Mouse (Mus musculus): ENCODE results near the gene Il12rb1.
A peak's percentile ranks its signal among the peaks of the same experiment; 100 is the strongest.

Gene Il12rb1

DNA sequence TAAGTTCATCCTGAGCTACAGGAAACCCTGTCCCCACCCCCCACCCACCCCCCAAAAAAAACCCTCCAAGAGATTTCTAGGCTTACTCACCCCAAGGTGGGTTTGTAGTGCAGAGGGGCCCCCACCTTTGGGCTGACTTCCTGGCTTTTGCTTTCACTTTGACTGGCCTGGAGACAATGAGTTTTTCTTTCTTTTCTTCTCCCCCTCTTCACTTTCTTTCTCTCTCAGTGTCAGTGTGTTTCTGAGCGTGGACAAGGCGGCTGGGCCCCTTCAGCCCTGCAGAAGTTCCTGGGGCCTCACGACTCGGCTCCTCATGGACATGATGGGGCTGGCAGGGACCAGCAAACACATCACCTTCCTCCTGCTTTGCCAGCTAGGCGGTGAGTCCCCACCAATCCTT lies at the start of gene Il12rb1:
TSS of gene Il12rb1 (plus strand) at position 211 of the 400 bp plus-strand sequence.
- no peak for DNase-seq (ENCODE audit: low spot score in 2 of 2)

DNA sequence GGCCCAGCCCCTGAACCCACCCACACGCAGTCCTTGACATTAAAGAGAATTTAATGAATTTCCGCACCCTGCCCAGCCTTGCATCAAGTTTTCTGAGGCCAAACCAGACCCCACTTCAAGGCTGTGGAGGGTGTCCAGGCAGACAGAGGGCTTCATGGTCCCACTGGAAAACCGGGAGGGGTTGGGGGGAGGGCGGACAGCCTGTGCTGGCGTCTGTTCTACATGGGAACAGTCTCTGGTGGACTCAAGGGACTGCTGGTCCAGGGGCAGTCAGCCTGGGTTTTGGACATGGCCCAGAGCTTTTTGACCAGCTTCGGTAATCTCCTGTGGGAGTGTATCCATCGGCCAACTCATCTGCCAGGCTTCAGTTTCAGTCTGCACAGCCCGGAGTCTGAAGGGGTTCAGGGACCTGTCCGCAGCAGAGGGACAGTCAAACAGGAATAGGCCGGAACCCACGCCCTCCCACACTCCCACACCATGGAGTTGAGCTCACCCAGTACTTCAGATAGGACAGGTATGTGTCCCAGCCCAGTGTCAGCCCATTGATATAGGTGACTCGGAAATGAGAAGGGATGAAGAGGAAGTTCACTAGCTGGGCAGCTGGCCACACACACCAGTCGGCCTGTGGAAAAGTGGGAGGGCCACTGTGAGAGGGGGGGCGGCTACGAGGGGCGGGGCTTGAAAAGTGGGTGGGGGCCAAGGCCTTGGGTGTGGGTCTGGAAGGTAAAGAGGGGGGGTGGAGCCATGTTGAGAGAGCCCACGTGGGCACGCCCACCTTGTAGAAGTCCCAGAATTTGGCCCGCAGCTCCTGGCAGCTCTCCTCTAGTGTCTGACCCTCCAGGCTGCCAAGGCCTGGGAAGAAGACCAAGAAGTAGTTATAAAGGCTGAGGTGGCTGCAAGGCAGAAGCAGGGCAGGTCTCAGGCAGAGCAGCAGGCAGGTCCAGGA lies 49.4 kb upstream of the Il12rb1 start:
- no peak for DNase-seq (ENCODE audit: low spot score in 2 of 2)

DNA sequence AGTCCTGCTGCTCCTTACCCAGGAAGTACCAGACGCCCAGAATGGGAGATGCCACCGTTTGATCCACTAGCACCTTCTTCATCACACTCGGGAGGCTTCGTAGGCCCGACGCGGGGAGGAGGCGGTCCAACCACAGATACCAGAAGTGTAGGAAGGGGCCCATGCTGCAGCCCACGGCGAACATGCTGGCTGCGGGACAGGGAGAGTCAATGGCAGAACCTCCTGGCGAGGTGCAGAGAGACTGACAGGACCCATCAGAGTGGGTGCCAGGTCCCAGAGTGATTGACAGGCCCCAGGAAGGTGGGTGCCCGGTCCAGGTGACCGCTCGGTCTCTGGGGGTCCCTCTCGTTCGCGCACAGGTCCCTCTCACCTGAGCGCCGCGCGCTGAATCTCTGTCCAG lies 47.9 kb upstream of the Il12rb1 start:
- DNase-seq (ENCODE audit: low spot score in 2 of 2): no peak

DNA sequence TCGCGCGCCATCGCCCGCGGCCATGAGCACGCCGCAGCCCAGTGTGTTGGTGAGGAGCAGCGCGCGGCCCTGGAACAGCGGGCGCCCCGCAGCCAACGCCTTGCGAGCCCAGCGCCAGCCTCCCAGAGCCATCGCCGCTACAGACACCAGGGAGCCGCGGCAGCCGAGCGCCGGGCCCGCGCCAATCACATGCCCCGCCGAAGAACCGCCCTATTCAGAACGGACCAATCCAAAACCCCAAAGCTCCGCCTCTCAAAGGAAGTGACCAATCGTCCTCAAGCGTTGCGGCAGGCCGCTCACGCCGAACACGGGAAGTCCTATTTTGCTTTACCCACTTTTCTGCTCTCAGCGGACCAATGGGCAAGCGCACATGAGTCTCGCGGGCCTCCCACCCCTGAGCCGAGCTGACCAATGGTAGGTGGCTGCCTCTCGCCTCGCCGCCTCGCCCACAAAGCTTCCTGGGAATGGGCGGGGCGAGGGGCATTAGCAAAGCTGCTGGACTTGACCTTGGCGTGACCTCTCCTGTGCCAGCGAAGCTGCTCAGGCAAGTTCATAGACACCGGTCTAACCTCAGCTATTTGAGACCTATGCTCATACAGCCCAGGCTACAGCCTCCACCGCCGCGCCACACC lies 47.4 kb upstream of the Il12rb1 start, which contains the start of gene Mpv17l2:
TSS of gene Mpv17l2 (minus strand) at position 172 of the 632 bp plus-strand sequence.
- DNase-seq (ENCODE audit: low spot score in 2 of 2): peak; percentile 97

DNA sequence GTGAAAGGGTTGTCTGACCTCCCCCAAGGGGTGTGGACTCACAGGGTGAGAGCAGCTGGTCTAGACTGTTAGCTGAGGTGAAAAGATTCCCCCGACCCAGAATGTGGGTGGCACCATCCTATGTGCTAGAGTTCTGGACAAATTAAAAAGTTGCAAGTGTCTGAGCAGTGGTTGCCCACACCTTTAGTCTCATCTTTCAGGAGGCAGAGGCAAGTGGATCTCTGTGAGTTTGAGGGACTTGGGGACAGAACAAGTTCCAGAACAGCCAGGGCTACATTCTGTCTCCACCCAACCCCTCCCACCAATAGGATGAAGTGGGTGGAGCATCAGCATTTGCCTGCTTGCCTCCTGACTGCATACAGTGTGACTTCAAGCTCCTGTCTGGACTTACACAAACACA lies 46.1 kb upstream of the Il12rb1 start:
- DNase-seq (ENCODE audit: low spot score in 2 of 2): no peak

DNA sequence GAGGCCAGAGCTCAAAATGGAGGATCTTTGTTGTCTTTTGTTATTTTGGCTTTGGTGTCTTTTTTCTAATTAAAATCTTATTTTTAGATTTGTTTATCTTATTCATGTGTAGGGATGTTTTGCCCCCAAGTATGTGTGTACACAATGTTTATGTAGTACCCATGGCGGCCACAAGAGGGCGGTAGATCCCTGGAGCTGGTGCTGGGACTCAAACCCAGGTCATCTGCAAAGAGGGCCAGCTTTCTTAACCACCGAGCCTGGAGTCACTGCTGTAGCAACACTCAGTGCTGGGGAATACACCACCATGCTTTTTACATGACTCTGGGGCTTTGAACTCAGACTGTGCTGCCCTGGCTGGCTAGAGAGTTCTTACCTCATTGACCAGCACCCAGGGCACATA lies 44.9 kb upstream of the Il12rb1 start:
- DNase-seq (ENCODE audit: low spot score in 2 of 2): peak in 1 of 2 experiments; percentile 67

DNA sequence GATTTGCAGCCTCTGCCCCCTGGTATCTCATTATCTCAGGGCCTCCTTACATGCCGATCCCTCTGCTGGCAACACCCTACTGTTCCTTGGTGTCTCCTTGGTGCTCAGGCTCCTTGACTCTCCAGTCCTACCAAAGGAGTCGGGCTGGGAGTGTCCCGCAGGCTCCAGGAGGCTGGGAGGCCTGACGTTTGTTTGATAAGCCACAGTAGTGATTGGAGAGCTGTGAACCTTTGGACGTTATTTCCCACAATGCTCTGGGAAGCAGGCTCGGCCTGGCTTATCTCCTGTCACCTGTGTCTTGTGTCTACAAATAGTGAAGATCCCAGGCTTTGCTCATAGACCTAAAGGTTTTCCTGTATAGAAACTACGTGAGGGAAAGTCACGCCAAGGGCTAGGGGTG lies 44.2 kb upstream of the Il12rb1 start:
- DNase-seq (ENCODE audit: low spot score in 2 of 2): no peak

DNA sequence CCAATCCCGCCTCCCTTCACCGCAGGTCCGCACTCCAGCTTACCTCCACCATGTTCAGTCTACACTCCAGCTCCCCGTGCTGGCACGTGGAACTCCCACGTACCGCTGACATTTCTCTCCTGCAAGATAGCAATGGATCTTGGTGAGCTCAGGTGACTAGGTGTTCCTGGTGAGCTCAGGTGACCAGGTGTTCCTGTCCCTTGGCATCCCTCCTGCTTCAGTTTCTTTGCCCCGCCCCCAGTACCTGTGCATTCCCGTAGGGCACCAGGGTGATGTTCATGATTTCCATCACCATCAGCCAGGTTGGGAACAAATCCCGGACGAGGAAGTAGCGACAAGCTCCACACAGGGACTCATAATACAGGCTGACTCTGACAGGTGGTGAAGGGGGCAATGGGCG lies 43.6 kb upstream of the Il12rb1 start:
- no peak for DNase-seq (ENCODE audit: low spot score in 2 of 2)

DNA sequence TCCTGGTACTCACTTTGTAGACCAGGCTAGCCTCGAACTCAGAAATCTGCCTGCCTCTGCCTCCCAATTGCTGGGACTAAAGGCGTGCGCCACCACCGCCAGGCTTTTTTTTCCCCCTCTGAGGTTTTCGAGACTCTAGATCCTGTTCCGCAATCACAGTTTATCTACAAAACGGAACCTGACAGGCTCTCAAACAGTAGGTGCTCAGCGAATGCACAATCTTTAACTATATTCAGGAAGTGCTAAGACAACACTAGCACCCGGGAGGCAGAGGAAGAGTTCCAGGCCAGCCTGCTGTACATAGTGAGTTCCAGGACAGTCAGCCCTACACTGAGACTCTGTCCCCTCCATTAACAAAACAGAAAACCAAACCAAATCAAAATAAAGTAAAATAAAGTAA lies 42.9 kb upstream of the Il12rb1 start:
- DNase-seq (ENCODE audit: low spot score in 2 of 2): no peak

DNA sequence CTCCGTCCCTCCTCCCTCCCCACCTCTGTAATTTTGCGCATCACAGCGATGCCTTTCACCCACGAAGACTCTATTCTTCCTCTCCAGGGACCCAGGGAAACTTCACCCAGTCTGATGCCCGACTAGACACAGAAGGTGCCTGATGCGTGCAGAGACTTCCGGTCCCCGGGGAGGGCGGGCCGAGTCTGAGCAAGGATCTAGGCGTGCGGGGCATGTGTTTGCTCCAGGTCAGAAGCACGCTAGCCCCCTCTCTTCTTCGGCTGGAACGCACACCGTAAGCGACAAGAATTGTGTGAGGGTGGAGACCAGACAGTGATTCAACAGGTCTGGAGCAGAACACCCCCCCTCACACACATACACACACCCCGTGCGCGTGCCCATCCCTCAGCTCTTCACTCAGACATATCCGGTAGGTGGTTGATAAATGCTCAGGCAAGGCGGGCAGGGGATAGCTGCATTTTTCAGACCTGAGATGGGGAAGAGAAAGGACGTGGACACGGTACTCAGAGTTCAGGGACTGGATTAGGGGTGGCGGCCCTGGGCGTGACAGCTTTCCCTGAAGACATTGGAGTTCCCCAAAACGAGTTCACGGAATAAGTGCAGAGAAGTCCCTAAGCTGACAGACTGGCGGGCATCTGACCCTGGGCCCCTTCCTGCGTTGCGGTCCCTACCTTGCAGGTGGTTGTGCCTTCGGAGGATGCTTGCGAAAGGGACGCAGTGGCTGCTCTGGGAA lies 42.2 kb upstream of the Il12rb1 start:
- DNase-seq (ENCODE audit: low spot score in 2 of 2): no peak

DNA sequence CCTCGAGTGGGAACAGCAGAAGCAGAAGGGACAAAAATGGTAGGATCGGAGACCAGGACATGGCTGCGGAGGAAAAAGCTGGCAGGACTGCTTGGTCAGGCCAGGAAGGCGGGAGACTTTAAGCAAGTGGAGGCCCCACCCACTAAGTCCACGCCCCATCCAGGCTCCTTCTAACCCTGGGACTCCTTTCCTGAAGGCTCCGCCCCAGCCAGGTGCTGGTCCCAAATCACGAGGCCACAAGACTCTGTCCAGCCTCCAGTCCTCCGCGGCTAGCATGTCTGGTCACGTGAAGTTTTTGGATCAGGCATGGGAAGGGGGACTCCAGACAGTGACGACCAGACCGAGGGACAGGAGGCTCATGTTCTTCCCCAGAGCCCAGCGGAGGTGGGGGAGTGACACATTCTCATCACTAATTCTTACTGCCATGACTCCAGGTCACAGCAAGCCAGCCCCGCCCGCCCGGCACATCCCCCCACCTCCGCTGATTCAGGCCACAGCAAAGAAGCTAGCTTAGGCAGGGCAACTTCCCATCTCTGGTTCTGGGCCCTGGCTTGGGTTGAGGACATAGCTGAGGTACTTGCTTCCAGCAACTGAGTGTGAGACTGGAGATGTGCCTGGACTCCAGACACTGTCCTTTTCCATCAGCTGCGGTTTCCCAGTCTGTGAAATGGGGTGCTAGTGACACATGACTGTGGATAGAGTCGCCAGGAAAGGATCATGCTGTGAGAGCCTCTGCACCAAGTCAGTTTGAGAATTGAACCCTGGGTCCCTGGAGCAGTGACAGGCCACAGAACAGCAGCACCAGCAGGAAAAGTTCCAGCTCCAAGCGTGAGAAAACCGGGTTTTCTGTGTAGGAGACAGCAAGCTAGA lies 41.4 kb upstream of the Il12rb1 start:
- DNase-seq (ENCODE audit: low spot score in 2 of 2): no peak

DNA sequence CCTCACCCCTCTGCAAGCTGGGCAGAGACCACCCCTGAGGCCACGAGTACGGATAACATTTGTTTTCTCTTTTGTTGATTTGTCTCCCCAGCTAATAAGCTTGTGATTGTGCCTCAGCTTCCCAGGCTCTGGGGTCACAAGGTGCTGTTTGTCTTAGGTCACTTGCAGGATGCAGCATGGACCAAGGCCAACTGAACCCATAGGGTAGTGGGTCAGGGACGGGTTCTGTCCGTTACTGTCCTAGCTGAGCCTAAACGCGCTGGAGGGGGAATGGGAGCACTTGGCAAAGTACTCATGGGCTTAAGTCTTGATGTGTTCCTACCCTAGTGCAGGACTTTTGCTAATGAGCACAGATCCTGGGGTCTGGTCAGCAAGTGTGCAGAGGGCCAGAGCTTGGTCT lies 40.7 kb upstream of the Il12rb1 start:
- DNase-seq (ENCODE audit: low spot score in 2 of 2): no peak

DNA sequence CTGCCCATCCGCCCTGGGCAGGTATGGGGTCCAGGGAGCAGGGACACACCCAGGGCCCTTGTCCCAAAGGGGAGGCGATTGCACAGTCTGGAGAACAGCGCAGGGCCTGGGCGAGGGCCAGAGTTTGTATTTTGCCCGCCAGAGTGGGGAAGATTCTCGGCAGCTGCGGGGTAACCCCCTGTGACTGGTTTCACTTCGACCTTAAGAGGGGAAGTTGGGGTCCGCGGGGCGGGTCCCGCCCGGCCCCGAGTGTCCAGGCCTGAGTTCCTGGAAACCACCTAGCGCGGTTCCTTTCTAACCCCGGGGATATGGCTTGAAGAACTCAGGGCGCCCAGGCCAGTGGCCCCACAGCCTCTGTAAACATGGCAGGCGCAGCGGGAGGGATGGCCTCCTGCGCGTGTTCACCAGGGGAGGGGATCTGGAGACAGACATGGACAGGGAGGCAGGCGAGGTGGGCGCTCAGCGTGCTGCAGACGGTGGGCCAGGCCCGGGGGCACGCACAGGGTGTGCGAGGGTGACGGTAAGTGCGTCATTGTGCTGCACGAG lies 39.9 kb upstream of the Il12rb1 start:
- DNase-seq (ENCODE audit: low spot score in 2 of 2): no peak

DNA sequence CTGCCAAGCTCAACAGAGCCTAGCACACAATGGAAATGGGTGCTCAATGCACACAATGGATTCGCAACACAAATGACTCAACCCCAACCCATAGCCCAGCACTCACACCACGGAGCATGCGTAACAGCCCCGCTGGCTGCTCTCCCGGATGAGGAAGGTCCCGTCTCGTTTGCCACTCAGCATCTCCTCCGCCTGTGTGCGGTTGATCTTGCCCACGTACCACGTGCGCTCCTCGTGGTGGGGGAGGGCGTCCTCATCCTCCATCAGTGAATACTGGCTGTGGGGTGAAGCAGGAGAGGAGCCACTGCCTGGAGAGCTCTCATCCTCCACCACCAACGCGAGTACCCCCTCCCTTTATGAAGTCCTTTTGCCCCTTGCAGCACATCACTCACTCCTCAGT lies 39.3 kb upstream of the Il12rb1 start:
- DNase-seq (ENCODE audit: low spot score in 2 of 2): no peak

DNA sequence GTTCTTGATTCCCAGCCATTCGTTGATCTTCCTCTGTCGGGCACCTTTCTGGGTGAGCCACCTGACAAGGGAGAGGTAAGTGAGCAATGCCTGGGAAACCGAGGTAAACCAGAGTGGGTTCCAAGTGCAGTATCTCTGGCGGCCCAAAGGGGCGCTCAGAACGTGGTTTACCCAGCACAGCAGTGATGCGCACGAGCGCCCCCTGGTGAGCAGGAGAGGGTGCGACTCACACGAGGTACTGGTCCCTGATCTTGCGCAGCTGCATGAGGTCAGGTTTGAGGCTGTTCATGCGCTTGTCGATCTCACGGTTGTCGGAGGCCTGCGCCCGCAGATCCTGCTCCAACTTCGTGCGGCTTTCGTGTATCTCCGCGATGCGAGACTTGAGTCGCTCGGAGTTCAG lies 38.9 kb upstream of the Il12rb1 start:
- peak; percentile 98 for DNase-seq (ENCODE audit: low spot score in 2 of 2)

DNA sequence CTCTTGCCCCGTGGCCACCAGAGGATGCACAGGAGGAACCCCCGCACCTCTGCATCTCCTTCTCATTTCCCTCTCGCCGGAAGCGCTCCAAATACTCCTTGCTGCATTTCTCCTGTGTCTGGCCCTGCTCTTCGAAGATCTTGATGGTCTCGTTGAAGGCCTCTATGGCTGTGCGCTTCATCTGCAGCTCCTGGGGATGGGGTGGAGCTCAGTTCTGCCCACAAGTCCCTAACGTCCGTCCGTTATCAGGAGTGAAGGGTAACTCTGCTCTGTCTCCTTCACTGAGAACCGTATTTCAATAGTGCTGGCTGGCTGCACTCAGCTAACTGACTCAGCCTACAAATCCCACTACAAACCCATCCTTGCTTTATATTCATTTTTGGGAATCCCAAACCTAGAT lies 38.4 kb upstream of the Il12rb1 start:
- DNase-seq (ENCODE audit: low spot score in 2 of 2): no peak

DNA sequence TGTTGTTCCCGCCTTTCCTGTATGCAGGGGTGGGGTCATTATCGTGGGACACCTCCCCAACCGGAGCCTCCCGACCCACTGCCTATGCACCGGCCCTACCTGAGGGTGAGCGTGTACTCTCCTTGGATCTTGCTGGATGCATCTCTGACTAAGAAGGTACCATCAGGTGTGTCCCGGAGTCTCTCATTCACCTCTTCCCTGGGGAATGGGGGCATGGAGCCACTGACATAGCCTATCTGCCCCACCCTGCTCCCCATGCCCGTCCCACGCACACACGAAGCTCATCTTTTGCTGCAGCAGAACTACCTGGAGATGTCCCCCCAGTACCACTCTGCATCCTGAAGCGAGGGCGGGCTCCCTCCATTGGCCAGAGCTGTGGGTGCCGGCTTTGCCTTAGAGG lies 37.5 kb upstream of the Il12rb1 start:
- DNase-seq (ENCODE audit: low spot score in 2 of 2): no peak

DNA sequence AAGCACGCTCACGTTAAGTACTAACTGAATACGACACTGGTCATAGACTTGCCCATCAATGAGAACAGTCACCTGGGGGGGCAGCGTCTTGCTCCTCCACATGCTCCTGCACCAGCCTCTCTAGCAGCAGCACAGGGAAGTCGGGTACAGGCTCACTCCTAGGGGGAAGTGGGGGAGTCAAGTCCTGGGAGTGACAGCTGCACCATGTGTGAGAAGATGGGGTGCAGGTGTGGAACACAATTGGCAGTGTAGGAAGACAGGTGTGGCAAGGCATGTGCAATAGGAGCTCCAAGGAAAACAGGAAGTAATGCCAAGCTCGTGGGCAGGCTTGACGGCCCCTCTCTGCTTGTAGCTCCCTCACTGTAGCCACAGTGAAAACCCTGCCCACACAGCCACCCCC lies 37.0 kb upstream of the Il12rb1 start:
- no peak for DNase-seq (ENCODE audit: low spot score in 2 of 2)

DNA sequence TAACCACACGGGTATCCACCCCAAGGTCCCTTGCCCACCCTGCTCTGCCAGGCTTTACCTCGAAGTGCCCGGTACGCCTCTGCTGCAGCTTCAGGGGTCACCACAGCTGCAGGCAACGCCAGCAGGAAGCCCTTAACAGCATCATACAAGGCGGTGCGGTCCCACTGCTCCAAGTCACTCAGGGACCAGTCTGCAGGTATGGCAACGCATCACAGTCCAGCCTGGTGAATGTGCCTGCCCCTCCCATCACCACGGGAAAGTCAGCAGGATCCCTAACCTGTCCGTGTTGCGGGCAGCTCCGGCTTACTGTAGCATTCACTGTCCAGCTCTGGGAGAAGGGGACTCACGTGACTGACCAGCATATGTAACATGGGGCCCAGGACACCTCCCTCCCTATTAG lies 36.2 kb upstream of the Il12rb1 start:
- DNase-seq (ENCODE audit: low spot score in 2 of 2): no peak

DNA sequence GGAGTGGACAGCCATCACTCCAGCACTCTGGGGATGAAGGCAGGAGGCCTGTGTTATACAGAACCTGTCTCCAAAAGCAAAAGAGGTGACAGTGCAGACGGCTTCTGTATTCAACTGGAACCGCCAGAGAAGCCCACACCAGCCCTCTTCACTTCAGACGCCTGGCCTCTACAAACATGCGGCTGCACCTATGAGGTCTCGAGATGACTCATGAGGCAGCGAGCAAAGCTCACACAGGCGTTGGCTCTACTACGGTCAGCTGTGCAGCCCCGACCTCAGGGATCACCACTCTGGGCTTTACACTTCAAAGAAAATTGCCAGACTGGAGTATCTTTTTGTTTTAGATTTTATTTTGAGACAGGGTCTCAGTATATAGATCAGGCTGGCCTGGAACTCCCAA lies 35.4 kb upstream of the Il12rb1 start:
- no peak for DNase-seq (ENCODE audit: low spot score in 2 of 2)

DNA sequence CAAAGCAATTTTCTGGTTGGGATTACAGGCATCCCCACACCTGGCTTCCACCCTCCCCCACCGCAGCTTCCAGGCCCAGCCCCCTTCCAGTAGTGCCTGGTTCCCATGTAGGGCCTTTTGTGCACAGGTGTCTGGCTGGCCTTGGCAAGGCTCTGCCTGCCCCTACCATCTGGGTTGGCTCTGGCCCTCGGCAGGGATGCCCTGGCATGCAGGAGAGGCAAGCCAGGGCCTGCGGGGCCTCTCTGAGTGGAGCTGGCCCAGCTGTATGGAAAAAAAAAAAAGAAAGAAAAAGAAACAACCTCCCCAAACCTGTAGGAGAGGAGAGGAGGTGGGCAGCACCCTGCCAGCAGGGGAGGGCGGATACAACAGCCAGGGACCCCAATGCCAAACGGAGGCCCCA lies 34.8 kb upstream of the Il12rb1 start:
- DNase-seq (ENCODE audit: low spot score in 2 of 2): no peak
